Mouse (Mus musculus) c-Kit-positive CD71-positive TER-119-positive erythroid progenitor cells, embryonic 14.5 days (primary cell): ENCODE data around the gene Dab2ip.

Experiments
- DNase-seq: peaks from one replicate; pipeline ENCODE4 v3.0.0-alpha.2; 2013; ENCODE audit warnings: low spot score

The Dab2ip gene

DNA sequence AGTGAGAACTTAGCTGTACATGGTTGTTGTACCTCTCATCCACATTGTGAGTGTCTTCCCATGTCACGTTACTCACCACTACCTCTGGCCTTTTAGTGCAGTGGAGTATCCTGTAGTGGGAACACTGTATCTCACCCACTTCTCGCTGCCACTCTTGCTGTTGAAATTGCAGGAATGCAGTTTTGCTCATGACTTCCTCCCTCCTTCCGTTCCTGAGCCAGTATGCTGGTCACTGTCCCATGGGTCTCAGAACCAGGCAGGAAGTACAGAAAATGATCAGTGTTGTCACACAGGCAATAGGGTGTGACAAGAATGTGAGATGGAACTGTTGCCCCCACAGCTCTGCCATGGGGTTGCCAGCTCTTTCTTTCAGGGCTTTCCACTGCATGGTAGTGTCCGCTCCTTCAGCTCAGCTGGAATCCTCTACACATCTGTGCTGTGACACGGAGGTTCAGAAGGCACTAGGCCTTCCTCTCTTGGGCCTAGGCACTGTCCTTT, 160.0 kb downstream of the Dab2ip start:
- no peak for DNase-seq

- DNase-seq: no peak
Observed at GRCm38 (mm10) chr2:35718662-35719061, 160.6 kb downstream of the Dab2ip start.

- DNase-seq: no peak
Observed at GRCm38 (mm10) chr2:35719230-35720005, 161.4 kb downstream of the Dab2ip start.

DNA sequence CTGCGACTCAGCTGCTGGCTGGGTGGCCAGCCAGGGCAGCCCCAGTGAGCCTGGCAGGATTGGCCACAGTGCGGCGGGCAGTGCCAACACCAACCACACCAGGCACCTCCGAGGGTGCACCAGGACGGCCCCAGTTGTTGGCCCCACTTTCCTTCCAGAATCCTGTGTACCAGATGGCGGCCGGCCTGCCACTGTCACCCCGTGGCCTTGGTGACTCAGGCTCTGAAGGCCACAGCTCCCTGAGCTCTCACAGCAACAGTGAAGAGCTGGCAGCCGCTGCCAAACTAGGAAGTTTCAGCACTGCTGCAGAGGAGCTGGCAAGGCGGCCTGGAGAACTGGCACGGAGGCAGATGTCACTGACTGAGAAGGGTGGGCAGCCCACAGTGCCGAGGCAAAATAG, 162.0 kb downstream of the Dab2ip start:
- DNase-seq: no peak

- DNase-seq: no peak
Observed at GRCm38 (mm10) chr2:35720550-35720949, 162.5 kb downstream of the Dab2ip start.

DNA sequence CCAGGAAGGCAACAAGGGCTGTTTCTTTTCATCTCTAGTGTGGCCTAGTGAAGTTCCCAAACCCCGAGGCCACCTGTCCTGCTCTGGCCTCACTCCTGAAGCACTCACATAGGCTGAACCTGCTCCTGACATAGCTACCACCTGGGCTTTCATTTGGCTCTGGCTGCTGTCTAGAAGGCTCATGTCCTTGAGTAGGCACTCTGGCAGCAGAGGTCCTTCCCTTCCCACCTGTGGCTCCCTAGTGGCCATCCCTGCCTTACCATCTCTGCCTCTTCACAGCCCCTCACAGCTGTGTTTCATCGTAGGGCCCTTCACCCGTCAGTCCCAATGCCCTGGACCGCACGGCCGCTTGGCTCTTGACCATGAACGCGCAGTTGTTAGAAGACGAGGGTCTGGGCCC, 162.9 kb downstream of the Dab2ip start:
- DNase-seq: no peak

GRCm38 (mm10) chr2:35722821-35723220, 164.8 kb downstream of the Dab2ip start:
- no peak for DNase-seq

- DNase-seq: no peak
Observed at GRCm38 (mm10) chr2:35723267-35723666, 165.2 kb downstream of the Dab2ip start.

DNA sequence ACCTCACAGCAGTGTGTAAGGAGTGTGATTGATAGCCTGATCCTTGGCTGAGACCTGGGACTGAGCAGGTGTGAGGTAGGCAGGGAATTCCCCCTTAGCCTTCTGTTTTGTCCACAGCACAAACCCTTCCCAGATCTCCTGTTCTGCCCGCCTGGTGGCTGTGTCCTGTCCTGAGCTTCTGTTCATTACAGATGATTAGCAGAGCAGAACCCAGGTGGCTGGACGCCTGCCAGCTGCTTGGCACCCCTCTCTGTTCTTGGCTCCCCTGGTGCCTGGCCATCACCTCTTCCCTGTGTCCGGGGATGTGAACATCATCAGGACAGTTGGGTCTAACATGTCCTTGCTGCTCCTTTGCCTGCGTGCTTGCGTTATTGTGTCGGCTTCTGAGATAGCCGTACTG, 165.6 kb downstream of the Dab2ip start:
- DNase-seq: no peak

- no peak for DNase-seq
Observed at GRCm38 (mm10) chr2:35728633-35729032, 170.6 kb downstream of the Dab2ip start.

DNA sequence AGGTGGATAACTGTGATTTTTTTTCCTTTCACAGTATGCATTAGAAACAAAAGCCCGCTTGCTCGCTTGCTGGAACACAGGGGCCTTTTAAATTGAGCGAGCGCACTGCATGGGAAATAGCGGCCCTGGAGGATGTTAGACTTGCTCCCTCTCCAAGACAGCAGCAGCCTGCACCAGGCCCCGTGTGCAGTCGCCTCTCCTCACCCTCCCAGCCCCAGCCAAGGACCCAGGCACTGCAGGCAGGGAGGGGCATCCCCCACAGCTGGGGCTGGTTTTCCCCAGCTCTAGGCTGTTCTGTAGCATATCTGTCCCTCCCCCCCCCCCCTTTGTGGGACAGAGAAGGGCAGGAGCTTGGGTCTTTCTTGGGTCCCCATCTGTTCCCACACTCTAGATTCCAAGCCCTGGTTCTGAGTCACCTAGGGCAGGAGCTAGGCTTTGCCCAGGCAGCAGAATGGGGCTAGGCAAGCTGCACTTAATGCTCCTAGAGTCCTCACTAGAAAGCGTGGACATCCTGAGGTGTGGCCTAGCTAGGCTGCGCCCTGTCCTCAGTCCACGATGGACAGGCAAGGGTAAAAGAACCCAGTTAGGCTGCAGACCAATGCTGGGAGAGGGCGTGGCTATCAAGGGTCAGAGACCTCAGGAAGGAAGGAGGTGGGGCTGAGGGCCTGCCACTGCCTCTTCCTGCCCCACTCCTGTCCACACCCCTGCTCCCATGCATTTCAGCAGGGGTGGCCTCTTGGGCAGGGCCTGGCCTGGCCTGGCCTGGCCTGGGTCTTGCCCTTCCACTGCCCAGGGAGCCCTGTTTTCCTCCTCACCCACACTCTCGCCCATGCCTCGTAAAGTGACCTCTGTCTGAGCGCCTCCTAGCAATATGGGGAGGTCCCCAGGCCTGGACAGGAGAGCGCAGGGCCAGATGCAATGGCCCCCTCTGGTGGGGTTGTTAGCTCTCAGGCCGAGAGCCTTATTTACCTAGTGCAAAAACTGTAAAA, 171.3 kb downstream of the Dab2ip start:
- no peak for DNase-seq

GRCm38 (mm10) chr2:35731671-35732449, 173.8 kb downstream of the Dab2ip start:
- DNase-seq: no peak

DNA sequence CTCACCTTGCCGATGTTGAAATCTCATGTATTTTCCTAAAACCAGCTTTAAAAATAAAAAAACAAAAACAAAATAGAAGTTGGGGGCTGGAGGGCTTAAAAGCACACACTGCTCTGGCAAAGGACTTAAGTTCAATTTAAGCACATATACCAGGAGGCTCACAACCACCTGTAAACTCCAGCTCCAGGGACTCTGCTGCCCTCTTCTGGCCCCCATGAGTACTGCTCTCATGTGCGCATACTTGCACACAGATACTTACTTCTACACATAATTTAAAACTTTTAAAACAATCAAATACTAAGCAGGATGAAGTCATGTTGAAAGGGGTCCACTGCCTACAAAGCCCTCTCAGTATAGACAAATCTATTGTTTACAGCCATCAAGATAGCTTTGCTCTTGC, 176.9 kb downstream of the Dab2ip start:
- DNase-seq: no peak

DNA sequence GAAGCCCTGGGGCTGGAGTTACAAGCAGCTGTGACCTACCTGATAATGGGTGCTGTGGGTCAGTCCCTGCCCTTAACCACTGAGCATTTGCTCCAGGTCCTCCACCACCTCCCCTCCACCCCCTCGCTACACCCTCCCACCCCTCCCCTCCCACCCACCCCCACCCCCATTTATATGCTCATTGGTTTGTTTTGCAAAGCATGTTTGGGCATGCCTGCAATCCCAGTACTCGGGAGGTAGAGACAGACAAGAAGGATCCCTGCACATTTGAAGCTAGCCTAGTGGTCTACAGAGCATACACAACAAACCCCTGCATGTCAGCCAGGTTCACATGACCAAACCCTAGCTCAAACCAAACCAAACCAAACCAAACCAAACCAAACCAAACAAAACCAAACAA, 178.0 kb downstream of the Dab2ip start:
- DNase-seq: no peak

- DNase-seq: no peak
Observed at GRCm38 (mm10) chr2:35737467-35738027, 179.5 kb downstream of the Dab2ip start.

DNA sequence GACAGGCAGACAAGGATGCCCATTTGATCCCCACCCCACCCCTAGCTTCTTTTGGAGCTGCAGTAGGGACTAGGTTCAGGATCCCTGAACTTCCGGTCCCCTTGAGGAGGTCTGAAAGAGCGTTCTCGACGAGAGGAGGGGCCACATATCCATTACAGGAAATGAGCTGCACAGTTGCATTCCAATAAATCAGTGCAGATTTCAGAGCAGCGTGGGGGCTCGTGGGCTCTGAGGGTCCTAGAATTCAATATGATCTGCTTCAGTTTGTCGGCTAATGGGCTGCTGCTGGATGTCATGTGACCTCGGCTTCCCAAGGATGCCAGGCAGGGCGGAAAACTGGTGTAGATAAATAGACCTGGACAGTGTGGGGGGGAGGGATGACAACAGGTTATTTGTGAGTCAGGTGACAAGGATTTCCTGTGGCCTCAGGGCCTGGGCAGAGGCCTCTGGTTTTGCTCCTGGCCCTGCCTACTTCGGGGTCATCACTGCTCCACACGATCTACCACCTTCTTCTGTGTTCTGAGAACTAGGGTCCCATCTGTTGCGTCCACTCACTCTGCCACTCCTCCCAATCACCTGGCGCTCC, 181.7 kb downstream of the Dab2ip start:
- no peak for DNase-seq

DNA sequence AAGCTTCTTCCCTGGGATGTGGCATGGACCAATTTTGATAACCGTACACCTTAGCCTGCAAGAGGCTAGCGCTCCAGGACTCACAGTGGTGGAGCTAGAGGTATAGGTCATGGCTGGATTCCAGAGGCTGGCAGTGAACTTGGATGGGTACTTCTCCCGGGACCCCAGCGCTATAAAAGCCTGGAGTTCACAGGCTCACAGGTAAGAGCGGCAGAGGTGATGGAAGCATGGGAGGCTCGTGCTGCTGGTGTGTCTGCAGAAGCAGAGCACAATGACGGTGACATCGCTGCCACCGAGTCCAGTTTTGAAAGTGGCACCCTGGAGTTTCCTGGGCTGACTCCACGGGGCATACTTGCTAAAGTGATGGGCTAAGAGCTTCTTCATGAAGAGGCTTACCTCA, 187.8 kb downstream of the Dab2ip start:
- no peak for DNase-seq

DNA sequence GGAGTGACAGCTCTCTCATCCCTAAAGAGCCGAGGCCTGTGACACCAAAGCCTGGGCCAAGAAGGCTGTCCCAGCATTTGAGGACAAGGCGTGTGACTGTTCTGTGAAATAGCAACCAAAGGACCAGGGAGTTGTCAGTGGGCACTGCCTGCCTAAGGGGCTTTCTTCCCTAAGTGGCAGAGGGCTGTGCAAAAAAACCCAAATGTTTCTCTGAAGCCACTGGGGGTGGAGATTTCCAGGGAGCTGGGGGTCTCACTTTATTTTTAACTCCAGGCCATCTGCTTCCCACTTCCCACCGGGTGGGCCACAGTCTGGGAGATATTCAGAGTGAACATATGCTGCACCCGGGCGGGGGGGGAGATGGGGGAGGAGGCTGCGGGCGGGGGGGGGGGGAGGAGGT, 188.6 kb downstream of the Dab2ip start:
- DNase-seq: no peak

GRCm38 (mm10) chr2:35747371-35748035, 189.4 kb downstream of the Dab2ip start:
- no peak for DNase-seq

- DNase-seq: no peak
Observed at GRCm38 (mm10) chr2:35750533-35751141, 192.6 kb downstream of the Dab2ip start.
